Mouse (Mus musculus) brain, embryonic 14.5 days (tissue): ENCODE data around the gene Rfc1. TPM values are rescaled to one million over a fixed set of nuclear protein-coding genes. Genes with fewer than 3 reads are reported as not detected.
"Not testable (repeated sequence)": the region's sequence is repeated elsewhere in the genome, so short reads cannot be mapped to it uniquely, and the experiment has no call there.

Experiments used
- DNase-seq: peaks from one replicate; pipeline ENCODE4 v3.0.0-alpha.2; 2011; ENCODE audit warnings: low read depth
- CTCF ChIP-seq: fragments of 200-500 bp; IDR thresholded peaks from 2 replicates; pipeline ENCODE4 v1.5.1; 2012; ENCODE audit warnings: inconsistent platforms, mild to moderate bottlenecking, moderate library complexity, borderline replicate concordance; ENCODE audit not compliant: insufficient read depth, insufficient read length; ENCODE audit errors: extremely low read depth
- POLR2A ChIP-seq: fragments of 200-500 bp; IDR thresholded peaks from 2 replicates; pipeline ENCODE4 v1.6.1; 2012; ENCODE audit warnings: mild to moderate bottlenecking, inconsistent platforms, borderline replicate concordance; ENCODE audit not compliant: poor library complexity, insufficient read depth, insufficient read length, severe bottlenecking; ENCODE audit errors: extremely low read depth
- polyA plus RNA-seq: library from polyadenylated mRNA; depleted of rRNA; stranded (reverse); fragments of >200 nt; gene quantifications from 2 replicates; pipeline ENCODE4 v1.2.3, GENCODE M21; 2012

Rfc1 gene
- polyA plus RNA-seq, 1 experiment, result 21.0 TPM

- no peak for DNase-seq
- TF ChIP-seq CTCF (no peak), POLR2A (no peak)
Observed at GRCm38 (mm10) chr5:65294270-65294669, 41.2 kb downstream of the Rfc1 start.

- no peak for DNase-seq
- no peak for TF ChIP-seq CTCF
- TF ChIP-seq POLR2A, result no peak
Observed at GRCm38 (mm10) chr5:65293627-65294026, 41.8 kb downstream of the Rfc1 start.

- DNase-seq, result not testable (repeated sequence)
Observed at GRCm38 (mm10) chr5:65289009-65289408, 46.5 kb downstream of the Rfc1 start.

- no peak for TF ChIP-seq CTCF
- TF ChIP-seq POLR2A, result no peak
- peak; percentile 49 for DNase-seq
Observed at GRCm38 (mm10) chr5:65287751-65288701, 47.4 kb downstream of the Rfc1 start.

GRCm38 (mm10) chr5:65284171-65284570 lies 51.3 kb downstream of the Rfc1 start:
- TF ChIP-seq CTCF (peak; percentile 52; the same call in 1 of the 2 replicates), POLR2A (no peak)
- no peak for DNase-seq

DNA sequence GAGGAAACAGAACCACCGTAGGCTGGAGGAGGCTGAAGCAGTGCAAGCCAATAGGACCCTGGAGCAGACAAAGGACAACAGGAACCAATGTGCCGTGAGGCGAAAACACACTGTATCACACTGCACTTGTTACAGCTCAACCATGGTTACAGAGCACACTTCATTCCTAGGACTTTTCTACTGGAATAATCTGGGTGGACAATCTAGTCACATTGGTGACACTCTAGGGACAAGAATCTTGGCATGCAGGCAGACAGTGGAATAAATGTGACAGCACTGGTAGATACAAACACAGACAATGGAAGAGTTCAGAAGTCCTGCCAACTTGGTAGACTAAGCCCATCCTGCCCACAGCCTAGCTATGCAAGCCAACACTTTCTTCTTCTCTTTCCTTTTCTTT lies 54.3 kb downstream of the Rfc1 start:
- DNase-seq, result no peak

DNA sequence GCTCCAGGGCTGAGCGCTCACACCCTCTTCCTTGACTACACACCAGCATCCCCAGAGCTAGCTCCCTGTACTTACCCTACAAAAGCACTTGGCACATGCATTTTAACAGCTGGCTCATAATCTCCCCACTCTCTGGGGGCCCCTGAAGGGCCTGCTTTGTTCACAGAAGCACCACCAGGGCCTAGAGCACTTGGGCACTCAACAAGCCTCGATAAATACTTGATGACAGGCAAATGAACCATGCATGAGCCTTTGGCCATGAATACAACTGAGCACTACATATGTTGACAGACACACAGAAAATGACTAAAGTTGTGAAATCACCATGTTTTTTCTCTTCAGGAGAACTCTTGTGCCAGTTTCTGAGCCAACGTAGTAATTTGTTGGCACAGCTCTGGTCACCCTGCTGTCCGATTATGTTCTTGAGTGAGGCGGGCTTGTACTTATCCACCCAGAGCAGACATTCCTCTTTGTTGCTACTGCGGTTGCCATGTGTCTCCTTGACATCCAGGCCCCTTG lies 56.3 kb downstream of the Rfc1 start:
- DNase-seq, result peak; percentile 59
- TF ChIP-seq CTCF (no peak), POLR2A (no peak)

More for the DNA sequence above, 54.3 kb downstream of the Rfc1 start:
- no peak for TF ChIP-seq POLR2A
- TF ChIP-seq CTCF, result no peak

- peak; percentile 39 for DNase-seq
- TF ChIP-seq CTCF, result no peak
- no peak for TF ChIP-seq POLR2A
Observed at GRCm38 (mm10) chr5:65273966-65274365, 61.5 kb downstream of the Rfc1 start.

- no peak for DNase-seq
- no peak for TF ChIP-seq CTCF
- no peak for TF ChIP-seq POLR2A
Observed at GRCm38 (mm10) chr5:65257910-65258505, 77.5 kb downstream of the Rfc1 start.

- DNase-seq, result peak; percentile 18
- no peak for TF ChIP-seq POLR2A
- TF ChIP-seq CTCF, result no peak
Observed at GRCm38 (mm10) chr5:65250185-65250855, 85.2 kb downstream of the Rfc1 start.

DNA sequence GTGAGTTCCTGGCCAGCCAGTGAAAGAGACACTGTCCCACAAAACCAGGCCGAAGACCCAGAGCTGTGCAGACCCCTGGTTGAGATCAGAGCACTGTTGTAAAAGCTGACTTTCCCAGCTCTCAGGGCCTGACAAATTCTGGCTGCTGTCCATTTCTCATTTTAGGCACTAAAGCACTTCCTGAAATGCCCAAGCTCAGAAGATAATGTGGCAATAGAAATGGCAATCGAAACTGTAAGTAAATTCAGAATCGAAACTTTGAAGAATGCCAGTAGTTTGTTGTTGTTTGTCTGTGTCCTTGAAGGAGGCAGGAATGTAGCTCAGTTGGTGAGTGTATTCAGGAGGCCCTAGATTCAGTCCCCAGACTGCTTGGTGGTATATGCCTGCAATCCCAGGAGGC lies 88.2 kb downstream of the Rfc1 start:
- TF ChIP-seq POLR2A (no peak), CTCF (no peak)
- no peak for DNase-seq

DNA sequence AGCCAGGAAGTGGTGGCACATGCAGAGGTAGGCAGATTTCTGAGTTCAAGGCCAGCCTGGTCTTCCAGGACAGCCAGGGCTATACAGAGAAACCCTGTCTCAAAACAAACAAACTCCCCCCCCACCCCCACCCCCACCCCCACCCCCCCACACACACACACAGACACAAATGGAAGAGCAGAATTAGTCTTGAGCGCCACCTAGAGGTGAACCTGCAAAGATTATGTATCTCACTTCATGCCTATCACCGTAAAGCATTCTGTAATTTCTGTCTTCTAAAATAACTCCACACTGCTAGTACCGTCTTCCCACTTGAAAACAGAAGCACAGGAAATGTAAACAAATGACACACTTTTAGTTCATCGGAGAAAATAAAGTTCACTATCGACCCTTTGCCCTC lies 92.7 kb downstream of the Rfc1 start:
- TF ChIP-seq CTCF, result peak; percentile 40; the same call in 1 of the 2 replicates
- no peak for TF ChIP-seq POLR2A
- peak; percentile 72 for DNase-seq
